Mouse (Mus musculus) hindbrain, embryonic 11.5 days (tissue): ENCODE measurements around the gene Trp53i13. TPM values are rescaled to one million over a fixed set of nuclear protein-coding genes. Genes with fewer than 3 reads are reported as not detected.
"Not testable (repeated sequence)": the region's sequence is repeated elsewhere in the genome, so short reads cannot be mapped to it uniquely, and the experiment has no call there.

ENCODE experiments used
- ATAC-seq: fragments of 200-750 bp; cut with Nextera tagmentation; 2 replicates; pipeline ENCODE4 v1.8.0; 2017; ENCODE audit warnings: mild to moderate bottlenecking, moderate TSS enrichment, moderate library complexity; ENCODE audit not compliant: low FRiP score
- DNase-seq: peaks from one replicate; pipeline ENCODE4 v3.0.0-alpha.2; 2015; ENCODE audit warnings: low spot score
- H3K27ac ChIP-seq: fragments of 300-500 bp; sonication (generic); 2 replicates; pipeline ENCODE4 v1.5.1; 2014; ENCODE audit warnings: mild to moderate bottlenecking, low read depth, low read length
- H3K27me3 ChIP-seq: fragments of 300-500 bp; sonication (generic); 2 replicates; pipeline ENCODE4 v1.6.1; 2014; ENCODE audit warnings: mild to moderate bottlenecking, low read length, moderate library complexity, mixed read lengths; ENCODE audit not compliant: control insufficient read depth, insufficient read depth
- H3K36me3 ChIP-seq: fragments of 300-500 bp; sonication (generic); 2 replicates; pipeline ENCODE4 v1.6.1; 2014; ENCODE audit warnings: mild to moderate bottlenecking, low read length, moderate library complexity, mixed read lengths; ENCODE audit not compliant: control insufficient read depth, insufficient read depth
- H3K4me1 ChIP-seq: fragments of 300-500 bp; sonication (generic); replicated peaks from 2 replicates; pipeline ENCODE4 v1.6.1; 2014; ENCODE audit warnings: low read length, mixed read lengths; ENCODE audit not compliant: control insufficient read depth, insufficient read depth
- H3K4me2 ChIP-seq: fragments of 300-500 bp; sonication (generic); replicated peaks from 2 replicates; pipeline ENCODE4 v1.6.1; 2014; ENCODE audit warnings: mild to moderate bottlenecking, low read depth, low read length
- H3K4me3 ChIP-seq: fragments of 300-500 bp; sonication (generic); 2 replicates; pipeline ENCODE4 v1.5.1; 2014; ENCODE audit warnings: low read depth, low read length
- H3K9ac ChIP-seq: fragments of 300-500 bp; sonication (generic); 2 replicates; pipeline ENCODE4 v1.6.1; 2014; ENCODE audit warnings: low read depth, low read length
- H3K9me3 ChIP-seq: fragments of 300-500 bp; sonication (generic); 2 replicates; pipeline ENCODE4 v1.6.1; 2016; ENCODE audit warnings: low read length; ENCODE audit not compliant: control insufficient read depth
- WGBS: fragments of 180-500 bp; shearing (Covaris S2); extraction: QIAGEN DNeasy Blood & Tissue Kit; methylation state at CpG from one replicate; pipeline ENCODE4 v1.1.7; 2014; 5-methylcytosine and 5-hydroxymethylcytosine counted together
- polyA plus RNA-seq: library from polyadenylated mRNA; unstranded; fragments of >200 nt; fragmentation: Nextera tagmentation; extraction: Ambion mirVana; gene quantifications from 2 replicates; pipeline ENCODE4 v1.2.1, GENCODE M21; 2014

Trp53i13 gene
- 27.7 and 27.9 TPM in 2 replicates for polyA plus RNA-seq

- WGBS = 7% methylated on average over 39 of the region's 39 CpGs
These were observed at the start of gene Trp53i13 for GRCm38 (mm10) chr11:77515637-77516552. TSS of gene Trp53i13 (minus strand) at chr11:77515980.

DNA sequence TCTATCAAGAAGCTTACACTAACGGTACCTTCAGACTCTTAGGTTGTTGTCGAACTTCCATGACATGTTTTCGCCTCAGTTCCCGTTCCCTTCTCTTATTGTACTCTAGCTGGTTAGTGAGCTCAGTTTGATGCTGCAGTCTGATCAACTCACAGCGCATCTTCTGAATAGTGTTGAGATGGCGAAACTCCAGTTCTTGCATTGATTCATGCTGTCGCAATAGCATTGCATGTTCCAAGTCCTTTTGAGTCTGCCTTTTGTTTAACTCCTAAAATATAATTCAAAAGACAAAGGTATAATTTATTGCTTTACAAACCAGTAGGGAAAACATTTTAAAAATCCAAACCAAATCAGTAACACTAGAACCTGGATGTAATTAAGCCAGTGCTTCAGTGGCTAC, 29.5 kb upstream of the Trp53i13 start:
- no peak overlapping the region for H3K9ac ChIP-seq
- no peak overlapping the region for H3K4me2 ChIP-seq
- no peaks in the 10 kb centered on the region for H3K4me1 ChIP-seq
- no peaks in the 10 kb centered on the region for H3K9me3 ChIP-seq
- 94% methylated on average over 7 of the region's 7 CpGs for WGBS
- H3K27ac ChIP-seq = no peak overlapping the region
- ATAC-seq (no peak), DNase-seq (no peak)
- H3K4me3 ChIP-seq = no peak overlapping the region
- H3K36me3 ChIP-seq = peaks cover 6% of the 10 kb centered on the region; the same call in 1 of the 2 replicates
- no peaks in the 10 kb centered on the region for H3K27me3 ChIP-seq

More at GRCm38 (mm10) chr11:77515637-77516552, at the start of gene Trp53i13:
- H3K4me2 ChIP-seq = peak within 1 kb of the TSS; percentile 95
- peak within 1 kb of the TSS; percentile 24; the same call in 1 of the 2 replicates for H3K27ac ChIP-seq
- no peaks in the 10 kb centered on the region for H3K9me3 ChIP-seq
- DNase-seq (no peak), ATAC-seq (peak; percentile 8)
- no peaks in the 10 kb centered on the region for H3K36me3 ChIP-seq
- H3K9ac ChIP-seq = peak within 1 kb of the TSS; percentile 58
- peaks cover 23% of the 10 kb centered on the region for H3K4me1 ChIP-seq
- peak within 1 kb of the TSS; percentile 41 for H3K4me3 ChIP-seq
- peaks cover 13% of the 10 kb centered on the region for H3K27me3 ChIP-seq

GRCm38 (mm10) chr11:77532202-77532846, 16.5 kb upstream of the Trp53i13 start:
- Histone ChIP-seq H3K9ac (no peak overlapping the region), H3K4me2 (no peak overlapping the region), H3K27me3 (no peaks in the 10 kb centered on the region), H3K4me1 (no peaks in the 10 kb centered on the region), H3K4me3 (no peak overlapping the region), H3K9me3 (no peaks in the 10 kb centered on the region), H3K27ac (no peak overlapping the region), H3K36me3 (no peaks in the 10 kb centered on the region)
- ATAC-seq (no peak), DNase-seq (no peak)
- WGBS = 93% methylated on average over 4 of the region's 4 CpGs

DNA sequence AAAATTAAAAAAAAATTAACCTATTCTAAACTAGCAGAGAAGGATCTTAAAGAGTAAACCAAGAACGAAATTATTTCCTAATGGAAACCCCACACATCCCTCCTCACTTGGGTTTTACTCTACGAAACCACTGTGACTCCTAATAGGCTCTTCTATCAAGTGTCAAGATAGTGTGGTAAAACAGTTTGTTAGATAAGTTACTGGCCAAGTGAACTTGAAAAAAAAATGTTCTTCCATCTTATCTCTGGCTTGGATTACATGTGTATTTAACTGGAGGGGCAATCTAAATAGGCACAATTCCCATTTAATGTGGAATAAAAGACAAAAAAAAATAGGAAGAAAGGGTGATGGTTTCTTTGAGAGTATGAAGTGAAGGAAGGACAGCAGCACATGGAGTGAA, 15.1 kb upstream of the Trp53i13 start:
- no peaks in the 10 kb centered on the region for H3K9me3 ChIP-seq
- 95% methylated on average over 2 of the region's 2 CpGs for WGBS
- no peaks in the 10 kb centered on the region for H3K4me1 ChIP-seq
- no peaks in the 10 kb centered on the region for H3K36me3 ChIP-seq
- ATAC-seq = no peak
- no peak overlapping the region for H3K9ac ChIP-seq
- H3K27ac ChIP-seq = no peak overlapping the region
- no peak overlapping the region for H3K4me2 ChIP-seq
- H3K27me3 ChIP-seq = no peaks in the 10 kb centered on the region
- no peak overlapping the region for H3K4me3 ChIP-seq
- no peak for DNase-seq

DNA sequence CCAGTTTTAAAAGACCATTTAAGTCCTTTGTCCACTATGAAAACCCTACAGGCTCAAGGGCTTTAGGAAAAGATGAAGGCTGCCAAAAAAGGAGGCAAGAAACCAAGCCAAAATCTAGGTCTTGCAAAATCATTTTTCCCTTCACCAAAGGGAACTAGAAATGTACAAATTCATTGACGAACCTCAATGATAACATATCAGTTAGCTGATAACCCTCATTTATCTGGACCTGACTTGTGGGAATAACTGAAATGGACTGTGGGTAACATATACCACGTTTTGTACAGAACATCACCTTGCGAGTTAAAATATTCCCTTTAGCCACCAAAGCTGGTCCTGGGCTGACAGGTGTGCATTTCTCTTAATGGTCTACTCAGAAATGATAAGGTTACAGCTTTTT, 13.9 kb upstream of the Trp53i13 start:
- Histone ChIP-seq H3K4me1 (no peaks in the 10 kb centered on the region), H3K9me3 (no peaks in the 10 kb centered on the region), H3K9ac (no peak overlapping the region), H3K4me2 (no peak overlapping the region), H3K27ac (no peak overlapping the region), H3K36me3 (no peaks in the 10 kb centered on the region), H3K4me3 (no peak overlapping the region), H3K27me3 (no peaks in the 10 kb centered on the region)
- 88% methylated on average over 3 of the region's 3 CpGs for WGBS
- DNase-seq (no peak), ATAC-seq (no peak)

DNA sequence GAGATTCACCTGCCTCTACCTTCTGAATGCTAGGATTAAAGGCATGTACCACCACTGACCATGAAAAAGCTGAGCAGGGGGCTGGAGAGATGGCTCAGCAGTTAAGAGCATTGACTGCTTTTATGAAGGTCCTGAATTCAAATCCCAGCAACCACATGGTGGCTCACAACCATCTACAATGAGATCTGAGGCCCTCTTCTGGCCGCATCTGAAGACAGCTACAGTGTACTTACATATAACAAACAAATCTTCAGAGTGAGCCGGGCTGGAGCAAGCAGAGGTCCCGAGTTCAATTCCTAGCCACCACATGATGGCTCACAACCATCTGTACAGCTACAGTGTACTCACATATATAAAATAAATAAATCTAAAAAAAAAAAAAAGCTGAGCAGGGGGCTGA, 12.6 kb upstream of the Trp53i13 start:
- not testable (repeated sequence) for ATAC-seq

DNA sequence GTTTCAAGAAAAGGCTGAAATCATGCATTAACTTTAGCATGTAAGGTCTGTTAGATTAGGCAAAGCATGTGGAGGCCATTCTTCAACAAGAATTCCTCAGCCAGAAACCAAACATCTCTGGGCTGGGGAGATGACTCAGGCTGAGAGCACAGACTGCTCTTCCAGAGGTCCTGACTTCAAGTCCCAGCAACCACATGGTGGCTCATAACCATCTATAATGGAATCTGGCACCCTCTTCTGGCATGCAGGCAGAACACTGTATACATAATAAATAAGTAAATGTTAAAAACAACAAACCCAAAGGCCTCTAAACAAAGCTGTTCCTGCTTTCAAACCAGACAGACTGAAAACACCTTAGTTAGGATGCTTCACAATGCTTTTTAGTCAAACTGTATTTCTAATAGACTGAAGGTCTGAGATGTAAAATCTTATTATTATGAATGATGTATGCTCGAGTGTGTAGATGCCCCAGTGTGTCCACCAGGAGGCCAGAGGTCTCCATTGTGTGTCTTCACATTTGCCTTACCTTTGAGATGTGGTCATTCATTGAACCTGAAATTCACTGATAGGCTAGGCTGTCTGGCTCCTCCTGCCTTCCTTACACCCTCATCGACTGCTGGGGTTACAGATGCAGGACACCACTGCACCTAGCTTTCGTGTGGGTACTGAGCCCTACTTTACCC, 10.2 kb upstream of the Trp53i13 start:
- no peak overlapping the region for H3K27ac ChIP-seq
- ATAC-seq (no peak), DNase-seq (no peak)
- no peaks in the 10 kb centered on the region for H3K27me3 ChIP-seq
- no peaks in the 10 kb centered on the region for H3K9me3 ChIP-seq
- WGBS = 69% methylated on average over 3 of the region's 3 CpGs
- H3K9ac ChIP-seq = no peak overlapping the region
- H3K4me1 ChIP-seq = no peaks in the 10 kb centered on the region
- H3K4me3 ChIP-seq = no peak overlapping the region
- H3K4me2 ChIP-seq = no peak overlapping the region
- no peaks in the 10 kb centered on the region for H3K36me3 ChIP-seq

More for the DNA sequence above, 12.6 kb upstream of the Trp53i13 start:
- not testable (repeated sequence) for H3K4me1 ChIP-seq, H3K9me3 ChIP-seq, H3K27ac ChIP-seq, H3K36me3 ChIP-seq, DNase-seq, H3K4me2 ChIP-seq, H3K27me3 ChIP-seq, H3K9ac ChIP-seq, H3K4me3 ChIP-seq
- WGBS = 94% methylated on average over 3 of the region's 3 CpGs

DNA sequence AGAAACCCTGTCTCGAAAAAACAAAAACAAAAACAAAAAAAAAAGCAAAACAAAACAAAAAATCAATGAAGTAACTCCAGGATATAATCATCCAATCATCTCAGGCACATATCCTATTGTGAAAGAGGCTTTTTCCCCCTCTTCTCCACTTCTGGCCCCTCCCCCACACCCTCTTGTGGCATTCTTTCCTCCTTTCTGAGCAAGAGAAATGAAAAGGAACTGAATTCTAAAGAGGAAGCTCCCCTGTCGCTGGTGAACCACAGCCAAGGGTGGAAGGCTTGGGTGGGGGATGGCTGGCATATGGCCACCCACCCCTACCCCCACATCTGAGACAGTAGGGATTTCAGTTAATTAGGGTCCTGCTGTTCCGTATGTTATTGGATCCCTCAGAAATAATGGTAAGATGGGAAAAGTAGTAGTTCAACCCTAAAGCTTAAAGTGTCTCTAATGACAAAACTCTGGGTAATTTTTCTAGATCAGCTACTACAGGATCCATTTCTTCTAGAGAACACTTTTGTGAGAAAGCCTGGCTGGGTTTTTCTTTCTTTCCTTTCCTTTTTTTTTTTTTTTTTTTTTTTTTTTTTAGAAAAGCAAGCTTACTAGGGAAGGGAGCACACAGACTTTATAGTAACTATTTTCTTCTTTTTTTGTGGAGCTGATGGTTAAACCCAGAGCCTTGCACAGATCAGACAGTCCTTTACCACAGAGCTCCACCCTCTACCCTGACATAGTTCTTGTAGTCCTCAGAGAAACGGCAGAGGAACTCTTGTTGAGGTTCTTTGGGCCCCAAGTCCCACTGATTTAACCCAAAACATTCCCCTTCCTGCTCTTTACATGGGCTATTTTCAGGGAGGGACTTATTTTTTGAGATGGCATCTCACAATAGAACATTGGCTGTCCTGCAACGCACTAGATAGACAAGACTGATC, 5.1 kb upstream of the Trp53i13 start:
- H3K9ac ChIP-seq = no peak overlapping the region
- H3K4me1 ChIP-seq = peaks cover 7% of the 10 kb centered on the region
- WGBS = 48% methylated on average over 5 of the region's 5 CpGs
- DNase-seq (peak; percentile 38), ATAC-seq (no peak)
- H3K36me3 ChIP-seq = no peaks in the 10 kb centered on the region
- no peak overlapping the region for H3K4me2 ChIP-seq
- peaks cover 4% of the 10 kb centered on the region; the same call in 1 of the 2 replicates for H3K27me3 ChIP-seq
- no peaks in the 10 kb centered on the region for H3K9me3 ChIP-seq
- H3K4me3 ChIP-seq = no peak overlapping the region
- H3K27ac ChIP-seq = no peak overlapping the region
